Mouse (Mus musculus) kidney, adult 2 months (tissue): Measurements from ENCODE around the gene H2-DMb1.

Experiments used
- CTCF ChIP-seq: fragments of 200-500 bp; conservative IDR thresholded peaks from 2 replicates; pipeline ENCODE4 v1.5.1; 2011; ENCODE audit warnings: low read depth, mild to moderate bottlenecking, control low read depth, low read length, moderate library complexity, mixed read lengths; ENCODE audit not compliant: insufficient read depth, insufficient read length
- POLR2A ChIP-seq: fragments of 200-500 bp; IDR thresholded peaks from one replicate; pipeline ENCODE4 v1.6.1; 2011; ENCODE audit warnings: low read depth, low read length, control low read depth

DNA sequence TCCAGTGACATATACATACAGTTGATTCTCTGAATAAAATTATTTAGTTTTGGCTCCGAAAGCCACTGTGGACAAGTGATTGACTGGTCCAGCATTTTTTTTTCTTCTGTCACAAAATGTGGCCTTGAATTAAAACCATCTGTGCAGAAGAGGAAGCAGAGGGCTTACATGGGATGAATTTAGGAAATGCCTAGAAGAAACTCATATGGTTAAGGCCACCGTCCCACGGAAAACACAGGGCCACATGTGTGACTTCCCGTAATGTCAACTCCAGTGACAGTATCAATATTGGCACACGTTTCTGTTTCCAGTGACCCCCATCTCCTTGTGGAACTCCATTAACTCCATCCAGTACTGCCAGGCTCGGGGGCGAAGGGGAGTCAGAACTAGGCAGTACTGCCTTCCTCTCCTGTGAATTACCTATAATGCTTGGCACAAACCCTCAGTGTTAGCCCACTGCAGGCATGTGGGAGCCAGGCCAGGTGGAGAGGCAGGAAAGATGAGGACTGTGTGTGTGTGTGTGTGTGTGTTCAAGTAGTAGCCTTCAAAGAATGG is 10.3 kb upstream of the H2-DMb1 start:
- no peak for TF ChIP-seq CTCF
- TF ChIP-seq POLR2A: no peak
